Mouse (Mus musculus) lung, adult 2 months (tissue): ENCODE data around the gene Slc6a12.

Experiments used
- CTCF ChIP-seq: fragments of 200-500 bp; IDR thresholded peaks from 2 replicates; pipeline ENCODE4 v1.5.1; 2011; ENCODE audit warnings: mild to moderate bottlenecking, low read length, control low read depth; ENCODE audit not compliant: insufficient read depth
- POLR2A ChIP-seq: fragments of 200-500 bp; IDR thresholded peaks from 2 replicates; pipeline ENCODE4 v1.6.1; 2011; ENCODE audit warnings: low read depth, mild to moderate bottlenecking, control low read depth, low read length, borderline replicate concordance; ENCODE audit errors: extremely low read depth

DNA sequence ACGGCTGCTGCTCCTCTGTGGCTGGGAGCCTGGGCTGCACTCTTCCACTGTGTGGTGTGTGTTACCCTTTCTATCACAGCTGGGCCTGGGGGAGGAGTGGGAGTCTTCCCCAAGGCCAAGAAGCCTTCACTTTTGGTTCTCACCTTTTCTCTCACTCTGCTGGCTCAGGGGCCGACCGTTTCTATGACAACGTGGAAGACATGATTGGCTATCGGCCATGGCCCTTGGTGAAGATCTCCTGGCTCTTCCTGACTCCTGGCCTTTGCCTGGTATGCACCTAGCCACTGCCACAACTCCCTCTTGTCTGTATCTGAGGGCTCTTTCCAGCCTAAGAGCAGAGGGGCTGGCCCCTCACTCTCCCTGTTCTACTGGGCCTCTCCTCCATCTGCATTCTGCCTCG lies 20.2 kb downstream of the Slc6a12 start:
- TF ChIP-seq CTCF (no peak), POLR2A (no peak)
